Mouse (Mus musculus): ENCODE data around the gene Cep95.
A peak's percentile ranks its signal among the peaks of the same experiment; 100 is the strongest.
"Not testable (repeated sequence)": the region's sequence is repeated elsewhere in the genome, so short reads cannot be mapped to it uniquely, and the experiment has no call there.

The Cep95 gene

GRCm38 (mm10) chr11:106776960-106777359 is 12.1 kb upstream of the Cep95 start:
- no peak for DNase-seq (ENCODE audit: extremely low spot score)

- DNase-seq (ENCODE audit: extremely low spot score) = no peak
These were observed 11.7 kb upstream of the Cep95 start for GRCm38 (mm10) chr11:106777395-106777794.

GRCm38 (mm10) chr11:106778132-106778531 is 10.9 kb upstream of the Cep95 start:
- DNase-seq (ENCODE audit: extremely low spot score) = no peak

- DNase-seq (ENCODE audit: extremely low spot score) = no peak
These were observed 10.3 kb upstream of the Cep95 start for GRCm38 (mm10) chr11:106778589-106779387.

- DNase-seq (ENCODE audit: extremely low spot score) = peak; percentile 92
These were observed 9.5 kb upstream of the Cep95 start, which contains the start of gene Polg2 for GRCm38 (mm10) chr11:106779388-106780088. Polg2 (minus strand) TSS chr11:106779537.

- DNase-seq (ENCODE audit: extremely low spot score) = peak; percentile 28
These were observed 9.0 kb upstream of the Cep95 start for GRCm38 (mm10) chr11:106780089-106780425.

- no peak for DNase-seq (ENCODE audit: extremely low spot score)
These were observed 8.3 kb upstream of the Cep95 start for GRCm38 (mm10) chr11:106780590-106781220.

- DNase-seq (ENCODE audit: extremely low spot score) = not testable (repeated sequence)
These were observed 6.8 kb upstream of the Cep95 start for GRCm38 (mm10) chr11:106782271-106782670.

- no peak for DNase-seq (ENCODE audit: extremely low spot score)
These were observed 5.9 kb upstream of the Cep95 start for GRCm38 (mm10) chr11:106782841-106783764.

- no peak for DNase-seq (ENCODE audit: extremely low spot score)
These were observed 4.6 kb upstream of the Cep95 start for GRCm38 (mm10) chr11:106784476-106784875.

- DNase-seq (ENCODE audit: extremely low spot score) = no peak
These were observed 4.0 kb upstream of the Cep95 start for GRCm38 (mm10) chr11:106785043-106785442.

- DNase-seq (ENCODE audit: extremely low spot score) = peak; percentile 79
These were observed 1.7 kb upstream of the Cep95 start for GRCm38 (mm10) chr11:106787131-106788025.

- peak; percentile 99 for DNase-seq (ENCODE audit: extremely low spot score)
These were observed 852 bp upstream of the Cep95 start for GRCm38 (mm10) chr11:106788026-106788774.

- DNase-seq (ENCODE audit: extremely low spot score) = peak; percentile 44
These were observed 597 bp downstream of the Cep95 start for GRCm38 (mm10) chr11:106789649-106790048.

GRCm38 (mm10) chr11:106793846-106794245 is 4.8 kb downstream of the Cep95 start:
- DNase-seq (ENCODE audit: extremely low spot score) = no peak

GRCm38 (mm10) chr11:106795679-106796078 is 6.6 kb downstream of the Cep95 start:
- DNase-seq (ENCODE audit: extremely low spot score) = no peak

- no peak for DNase-seq (ENCODE audit: extremely low spot score)
These were observed 13.1 kb downstream of the Cep95 start for GRCm38 (mm10) chr11:106802069-106802627.

- not testable (repeated sequence) for DNase-seq (ENCODE audit: extremely low spot score)
These were observed 18.4 kb downstream of the Cep95 start for GRCm38 (mm10) chr11:106807442-106807841.

GRCm38 (mm10) chr11:106812410-106813136 is 23.5 kb downstream of the Cep95 start:
- DNase-seq (ENCODE audit: extremely low spot score) = no peak

All from embryo, embryonic 9.5 days (tissue).